Mouse (Mus musculus) urinary bladder, postnatal 25 days (tissue): Measurements from ENCODE around the gene Lamb2.

Experiments
- DNase-seq: peaks from one replicate; pipeline ENCODE4 v3.0.0; 2022; ENCODE audit warnings: low spot score

Gene Lamb2

GRCm38 (mm10) chr9:108461181-108461631, 18.3 kb upstream of the Lamb2 start, which contains the start of gene Klhdc8b:
TSS of gene Klhdc8b (minus strand) at chr9:108461581.
- no peak for DNase-seq

GRCm38 (mm10) chr9:108461675-108462074, 17.9 kb upstream of the Lamb2 start:
- DNase-seq, result no peak

GRCm38 (mm10) chr9:108462192-108462591, 17.3 kb upstream of the Lamb2 start:
- no peak for DNase-seq

- DNase-seq, result no peak
Observed at GRCm38 (mm10) chr9:108463713-108464112, 15.8 kb upstream of the Lamb2 start.

- no peak for DNase-seq
Observed at GRCm38 (mm10) chr9:108466219-108466618, 13.3 kb upstream of the Lamb2 start.

- no peak for DNase-seq
Observed at GRCm38 (mm10) chr9:108469430-108469829, 10.1 kb upstream of the Lamb2 start.

GRCm38 (mm10) chr9:108469845-108470244, 9.7 kb upstream of the Lamb2 start:
- DNase-seq, result no peak

GRCm38 (mm10) chr9:108474528-108474927, 5.0 kb upstream of the Lamb2 start:
- no peak for DNase-seq

GRCm38 (mm10) chr9:108478638-108479156, 839 bp upstream of the Lamb2 start:
- peak; percentile 73 for DNase-seq

GRCm38 (mm10) chr9:108479241-108479640, 295 bp upstream of the Lamb2 start:
- DNase-seq, result no peak

- DNase-seq, result no peak
Observed at GRCm38 (mm10) chr9:108480813-108481519, 1.4 kb downstream of the Lamb2 start.

GRCm38 (mm10) chr9:108481520-108482210, 2.1 kb downstream of the Lamb2 start:
- no peak for DNase-seq

GRCm38 (mm10) chr9:108483051-108483790, 3.7 kb downstream of the Lamb2 start:
- DNase-seq, result no peak

GRCm38 (mm10) chr9:108484021-108484420, 4.5 kb downstream of the Lamb2 start:
- DNase-seq, result no peak

GRCm38 (mm10) chr9:108485301-108485875, 5.9 kb downstream of the Lamb2 start:
- DNase-seq, result no peak

- DNase-seq, result no peak
Observed at GRCm38 (mm10) chr9:108486973-108487530, 7.5 kb downstream of the Lamb2 start.

GRCm38 (mm10) chr9:108488403-108488802, 8.9 kb downstream of the Lamb2 start:
- DNase-seq, result no peak

GRCm38 (mm10) chr9:108489215-108489614, 9.7 kb downstream of the Lamb2 start:
- DNase-seq, result no peak

GRCm38 (mm10) chr9:108489702-108490558, 10.4 kb downstream of the Lamb2 start:
- DNase-seq, result no peak

GRCm38 (mm10) chr9:108490559-108491285, 11.2 kb downstream of the Lamb2 start, which contains the start of gene Usp19:
TSS of gene Usp19 (plus strand) at chr9:108490602.
- peak; percentile 87 for DNase-seq
